Mouse (Mus musculus) layer of hippocampus, postnatal 25 days (tissue): Measurements from ENCODE around the gene Haao. TPM values are rescaled to one million over a fixed set of nuclear protein-coding genes. Genes with fewer than 3 reads are reported as not detected.
"Not testable (repeated sequence)": the region's sequence is repeated elsewhere in the genome, so short reads cannot be mapped to it uniquely, and the experiment has no call there.

Experiments used
- DNase-seq, 2 experiments: peaks; one replicate each; pipeline ENCODE4 v3.0.0; 2022; ENCODE audit warnings: mixed read lengths in 2 of 2, low spot score in 1 of 2; ENCODE audit errors: extremely low spot score in 1 of 2
- total RNA-seq, 2 experiments: library from RNA; stranded (reverse); gene quantifications; 2 replicates each; pipeline ENCODE4 v1.2.3; 2021

Haao gene
- total RNA-seq, 2 experiments from 2014 or later: not detected

DNA sequence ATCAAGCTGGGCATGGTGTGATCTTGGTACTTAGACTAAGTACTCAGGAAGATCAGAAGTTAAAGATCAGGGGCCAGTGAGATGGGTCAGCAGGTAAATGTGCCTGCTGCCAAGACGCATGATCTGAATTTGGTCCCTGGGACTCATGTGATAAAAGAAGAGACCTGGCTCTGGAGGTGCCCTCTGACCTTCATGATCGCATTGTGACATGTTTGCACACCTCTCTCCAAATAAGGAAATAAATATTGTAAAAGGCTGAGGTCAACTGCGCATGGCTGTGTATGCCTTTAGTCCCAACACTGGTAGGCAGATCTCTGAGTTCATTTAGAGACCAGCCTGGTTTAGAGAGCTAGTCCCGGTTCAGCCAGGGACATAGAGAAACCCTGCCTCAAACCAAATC is 22.6 kb upstream of the Haao start:
- no peak for DNase-seq

DNA sequence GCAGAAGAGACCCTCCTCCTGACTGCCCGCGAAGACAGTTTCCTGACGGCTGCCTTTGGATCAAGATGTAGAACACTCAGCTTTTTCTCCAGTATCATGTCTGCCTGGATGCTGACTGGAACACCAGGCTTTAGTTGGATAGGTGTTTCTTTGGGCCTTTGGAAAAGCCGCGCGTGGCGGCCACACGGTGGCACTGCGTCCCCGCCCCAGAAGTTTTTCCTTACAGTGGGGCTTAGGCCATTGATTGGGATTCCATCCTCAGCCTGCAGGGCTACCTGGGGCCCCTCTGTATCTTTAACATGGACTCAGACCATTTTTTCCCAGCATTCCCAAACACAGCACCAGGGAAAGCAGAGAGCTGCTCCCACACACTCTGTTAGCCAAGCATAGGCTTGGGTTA is 18.8 kb upstream of the Haao start:
- DNase-seq: peak in 1 of 2 experiments; percentile 29

DNA sequence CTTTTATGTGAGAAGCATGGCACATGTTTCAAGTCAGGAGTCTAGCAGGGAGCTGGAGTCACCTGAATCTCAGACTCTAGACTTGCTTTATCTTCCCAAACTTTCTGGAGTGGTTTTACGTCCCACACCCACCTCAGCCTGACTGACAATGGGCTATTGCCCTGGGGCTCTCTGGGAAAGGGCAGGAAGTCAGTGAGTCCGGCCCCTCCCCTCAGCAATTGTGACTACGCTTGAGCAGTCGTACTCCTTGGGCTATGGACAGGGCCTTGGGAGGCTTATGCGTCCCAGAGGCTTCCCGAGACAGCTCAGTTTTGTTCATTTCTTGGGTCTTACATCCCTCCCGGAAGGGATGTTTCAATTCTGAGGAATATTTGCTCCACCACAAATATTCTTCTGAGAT is 17.6 kb upstream of the Haao start:
- DNase-seq: no peak

DNA sequence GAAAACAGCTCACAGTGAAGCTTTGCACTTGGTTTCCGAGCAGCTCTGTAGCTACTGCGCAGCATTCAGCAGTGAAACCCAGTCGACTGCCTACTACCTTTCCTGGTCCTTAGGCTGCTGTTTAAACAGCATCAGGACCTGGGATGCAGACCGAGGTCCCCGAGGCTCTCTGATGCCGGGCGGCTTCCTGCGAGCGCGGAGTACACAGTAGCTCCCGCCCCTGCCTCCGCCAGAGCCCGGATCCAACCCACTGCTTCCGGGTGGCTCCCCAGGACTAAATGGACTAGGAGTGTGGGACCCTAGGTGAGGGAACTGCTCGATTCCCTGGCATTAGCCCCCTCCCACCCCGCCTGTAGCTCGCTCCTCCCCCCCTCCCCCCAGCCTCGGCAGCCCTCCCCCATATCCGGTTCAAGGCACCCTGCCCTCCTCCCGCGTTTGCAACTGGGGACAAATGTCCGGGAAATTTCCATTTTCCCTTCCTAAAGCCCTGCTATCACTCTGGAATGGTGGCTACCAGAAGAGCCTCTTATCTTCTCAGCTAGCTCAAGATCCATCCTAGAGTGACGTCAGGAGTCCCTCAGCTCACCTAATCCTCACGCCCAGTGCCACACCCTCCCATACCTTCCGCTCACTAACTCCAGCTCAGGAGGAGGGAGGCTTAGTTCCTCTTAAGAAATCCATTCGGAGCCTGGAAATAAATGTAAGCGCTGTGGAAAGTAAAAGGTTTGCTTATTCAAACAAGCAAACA is 14.5 kb upstream of the Haao start:
- DNase-seq: peak; percentile 56 to 61

DNA sequence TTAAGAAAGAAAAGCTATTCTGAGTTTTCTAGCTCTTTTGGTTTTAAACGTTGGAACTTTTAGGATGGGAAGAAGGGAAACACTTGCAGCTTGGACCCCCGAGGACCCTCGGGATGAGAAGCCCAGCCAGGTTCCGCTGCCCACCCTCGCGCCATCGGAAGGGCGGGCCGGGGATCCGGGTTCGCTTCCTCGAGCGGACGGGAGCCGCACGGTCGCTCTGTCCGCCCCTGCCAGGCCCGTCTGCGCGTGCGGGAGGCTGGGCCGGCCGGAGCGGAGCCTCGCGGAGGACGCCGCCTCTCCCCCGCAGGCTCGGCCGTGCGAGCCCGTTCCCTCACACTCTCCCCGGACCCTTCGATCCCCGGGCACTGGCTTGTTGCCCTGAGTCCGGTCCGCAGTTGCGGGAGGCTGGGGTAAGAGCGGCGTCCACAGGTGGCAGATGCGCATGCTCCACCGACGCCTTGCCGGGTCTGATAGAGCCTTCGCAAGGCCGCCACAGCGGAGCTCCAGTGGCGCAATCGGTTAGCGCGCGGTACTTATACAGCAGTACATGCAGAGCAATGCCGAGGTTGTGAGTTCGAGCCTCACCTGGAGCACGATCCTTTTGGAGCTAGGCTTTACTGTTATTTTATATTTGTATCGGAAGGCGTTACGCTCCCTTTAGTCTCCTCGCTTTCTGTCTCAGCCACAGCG is 13.8 kb upstream of the Haao start:
- peak; percentile 99 to 100 for DNase-seq

DNA sequence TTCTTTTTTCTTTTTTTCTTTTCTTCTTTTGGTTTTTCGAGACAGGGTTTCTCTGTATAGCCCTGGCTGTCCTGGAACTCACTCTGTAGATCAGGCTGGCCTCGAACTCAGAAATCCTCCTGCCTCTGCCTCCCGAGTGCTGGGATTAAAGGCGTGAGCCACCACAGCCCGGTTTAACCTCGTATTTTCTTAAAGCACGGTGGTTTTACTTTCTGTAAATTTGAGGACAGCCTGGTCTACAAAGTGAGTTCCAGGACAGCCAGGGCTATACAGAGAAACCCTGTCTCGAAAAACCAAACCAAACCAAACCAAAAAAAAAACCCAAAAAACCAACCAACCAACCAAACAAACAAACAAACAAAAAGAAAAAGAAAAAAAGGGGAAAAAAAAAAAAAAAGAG is 13.2 kb upstream of the Haao start:
- DNase-seq: not testable (repeated sequence)

DNA sequence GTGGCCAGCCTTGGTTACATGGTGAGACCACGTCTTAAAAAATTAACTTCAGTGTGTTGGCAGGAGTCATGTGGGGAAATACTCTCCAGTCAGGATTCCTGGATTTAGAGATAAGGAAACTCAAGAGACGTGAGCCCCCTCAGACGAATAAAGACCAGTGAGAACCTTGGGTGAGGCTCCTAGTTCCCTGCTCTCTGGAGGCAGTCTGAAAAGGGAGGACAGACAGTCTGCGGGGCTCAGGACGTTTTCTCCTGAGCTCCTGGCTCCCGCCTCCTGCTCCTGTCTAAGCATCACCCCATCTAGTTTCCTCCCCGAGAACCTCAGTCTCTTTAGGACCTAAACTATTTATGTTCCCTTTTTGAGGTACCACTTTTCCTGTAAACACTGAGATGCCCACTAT is 12.5 kb upstream of the Haao start:
- no peak for DNase-seq

DNA sequence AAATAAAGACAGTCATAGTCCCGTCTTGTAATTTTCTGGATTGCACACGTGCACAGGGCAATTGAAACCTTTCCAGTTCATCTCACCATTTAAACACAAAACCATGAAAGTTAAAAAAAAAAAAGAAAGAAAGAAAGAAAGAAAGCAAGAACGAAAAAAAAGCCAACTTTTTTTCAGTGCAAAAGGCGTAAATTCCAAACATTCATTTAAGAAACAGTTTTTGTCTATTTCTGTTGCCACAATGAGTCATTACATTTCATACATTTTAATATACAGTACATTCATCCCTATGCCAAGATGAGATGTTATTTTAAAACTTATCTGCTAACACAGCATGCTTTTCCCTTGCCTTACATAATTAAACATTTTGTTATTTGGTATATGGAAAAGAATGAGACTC is 11.9 kb upstream of the Haao start:
- no peak for DNase-seq

DNA sequence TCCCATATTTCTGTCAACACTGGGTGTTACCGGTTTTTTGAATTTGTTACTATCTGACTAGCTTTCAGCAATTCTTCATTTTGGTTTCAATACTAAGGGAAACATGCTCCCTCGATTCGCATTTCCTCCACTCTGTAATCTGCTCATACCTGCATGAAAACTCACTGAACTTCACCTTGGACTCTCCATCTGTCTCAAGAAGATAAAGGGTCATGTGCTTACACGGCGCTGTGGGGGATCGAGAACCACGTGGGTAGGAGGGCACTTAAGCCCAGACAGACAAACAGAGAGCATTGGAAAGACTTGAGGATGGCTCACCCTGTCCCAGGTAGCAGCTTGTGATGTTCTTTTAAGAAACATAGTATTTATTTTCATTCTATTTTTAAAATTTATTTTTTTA is 10.7 kb upstream of the Haao start:
- no peak for DNase-seq

DNA sequence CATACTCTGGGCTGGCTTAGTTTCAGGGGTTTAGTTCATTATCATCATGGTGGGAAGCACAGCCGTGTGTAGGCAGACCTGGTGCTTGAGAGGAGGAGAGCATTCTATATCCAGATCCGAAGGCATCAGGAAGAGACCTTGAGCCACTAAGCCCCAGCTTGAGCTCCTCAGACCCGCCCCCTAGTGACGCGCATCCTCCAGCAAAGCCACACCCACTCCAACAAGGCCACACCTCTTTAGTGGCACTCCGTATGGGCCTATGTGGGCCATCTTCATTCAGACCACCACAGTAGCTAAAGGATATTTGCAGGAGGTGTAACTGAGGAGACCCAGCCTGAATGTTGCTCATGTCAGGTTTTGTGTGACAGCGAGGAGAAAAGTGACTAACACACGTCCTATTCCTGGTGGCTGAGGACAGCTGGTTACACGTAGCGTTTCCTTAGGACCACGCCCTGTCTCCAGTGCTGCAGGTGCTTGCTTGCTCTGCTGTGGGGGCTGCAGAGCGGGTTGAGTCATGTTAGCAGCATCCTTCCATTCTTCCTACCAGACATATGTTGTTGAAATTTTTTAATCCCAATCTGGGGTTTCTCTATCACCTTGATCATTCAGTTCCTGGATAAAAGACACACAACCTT is 6.6 kb upstream of the Haao start:
- DNase-seq: no peak

DNA sequence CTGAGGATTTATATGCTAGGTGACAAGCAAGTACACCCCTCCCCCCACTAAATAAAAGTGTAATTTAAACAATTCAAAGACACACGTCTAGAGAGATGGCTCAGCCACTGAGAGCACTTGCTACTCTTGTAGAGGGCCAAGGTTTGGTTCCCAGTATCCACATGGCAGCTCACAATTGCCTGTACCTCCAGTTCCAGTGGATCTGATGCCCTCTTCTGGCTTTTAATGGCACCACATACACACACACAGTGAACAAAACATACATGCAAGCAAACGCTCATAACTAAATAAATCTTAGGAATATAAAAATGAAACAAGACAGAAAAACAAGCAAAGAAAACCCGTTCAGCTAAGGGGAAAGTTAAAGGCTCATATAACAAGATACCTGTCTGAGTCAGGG is 6.1 kb upstream of the Haao start:
- no peak for DNase-seq

DNA sequence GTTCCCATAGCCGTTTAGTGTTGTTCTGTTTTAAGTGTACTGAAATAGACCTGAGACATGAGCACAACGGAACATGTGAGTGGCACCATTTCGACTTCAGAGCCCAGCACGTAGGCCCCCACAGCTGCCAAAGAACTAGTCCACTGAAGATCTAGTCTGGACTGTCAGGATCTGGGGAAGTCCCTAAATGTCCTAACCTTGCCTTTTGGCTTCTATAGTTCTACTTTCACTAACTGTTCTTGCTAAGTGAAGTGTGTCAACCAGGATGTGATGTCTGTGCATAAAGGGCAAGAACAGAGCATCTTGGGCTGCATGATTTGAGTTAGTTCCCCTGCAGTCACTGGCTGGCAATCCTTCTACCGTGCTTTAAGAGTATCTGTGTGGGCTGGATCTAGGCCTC is 3.1 kb upstream of the Haao start:
- DNase-seq: no peak

DNA sequence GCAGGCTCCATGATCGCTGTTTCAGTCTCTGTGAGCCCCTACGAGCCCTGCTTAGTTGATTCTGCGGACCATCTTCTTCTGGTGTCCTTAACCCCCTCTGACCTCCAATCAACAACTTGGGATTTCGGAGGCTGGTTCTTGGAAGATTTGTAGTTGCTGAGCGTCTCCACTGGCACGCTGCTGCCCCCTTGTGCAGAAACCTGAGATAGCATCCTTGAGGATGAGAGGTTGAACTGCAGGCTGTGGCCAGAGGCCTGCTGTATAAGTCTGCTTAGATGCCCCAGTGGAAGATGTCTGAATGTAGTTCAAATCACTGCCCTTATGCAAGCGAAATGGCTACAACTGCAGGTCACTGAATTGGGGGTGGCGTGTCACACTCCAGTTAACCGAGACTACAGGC is 2.7 kb upstream of the Haao start:
- DNase-seq: peak; percentile 84 to 99

DNA sequence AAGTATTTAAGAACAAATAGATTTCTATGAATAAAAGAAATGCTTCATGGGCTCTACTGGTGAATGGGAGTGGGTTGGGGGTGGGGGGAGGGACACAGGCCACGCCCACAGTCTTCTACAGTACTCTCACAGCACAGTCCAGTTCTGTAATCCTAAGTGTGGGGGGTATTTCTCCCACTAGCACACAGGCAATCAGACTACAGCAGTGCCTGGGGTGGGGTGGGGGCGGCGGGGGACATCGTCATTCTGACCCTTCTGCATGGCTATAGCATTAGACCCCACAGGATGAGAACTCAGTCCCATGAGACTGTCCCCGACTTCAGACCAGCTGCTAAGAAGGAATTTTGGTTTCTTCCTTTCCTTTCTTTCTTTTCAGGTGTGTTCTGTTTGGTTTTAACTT is 2.0 kb upstream of the Haao start:
- no peak for DNase-seq

DNA sequence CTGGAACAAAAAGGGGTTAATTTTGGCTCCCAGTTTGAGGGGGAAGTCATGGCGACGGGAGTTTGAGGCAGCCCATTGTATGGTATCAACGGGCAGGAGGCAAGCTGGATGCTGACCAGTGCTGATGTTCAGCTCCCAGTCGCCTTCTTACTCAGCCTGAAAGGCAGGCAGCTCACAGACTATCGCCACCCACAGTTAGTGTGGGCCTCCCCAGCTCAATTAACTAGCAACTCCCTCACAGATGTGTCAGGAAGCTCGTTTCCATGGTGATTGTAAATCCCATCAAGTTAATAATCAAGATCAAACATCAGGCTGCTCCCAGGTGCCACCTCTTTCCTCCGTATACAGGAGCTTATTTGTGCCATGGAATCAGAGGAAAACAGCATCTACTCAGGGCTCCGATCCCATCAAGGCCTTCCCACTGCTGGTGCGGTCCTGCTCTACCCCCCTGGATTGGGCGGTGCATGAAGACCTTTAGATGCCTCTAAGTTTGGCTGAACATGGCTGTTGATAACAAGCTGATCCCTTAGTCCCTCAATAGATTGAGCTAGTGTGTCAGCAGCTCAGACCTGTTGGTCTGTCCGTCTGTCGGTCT is 1.4 kb upstream of the Haao start:
- no peak for DNase-seq

DNA sequence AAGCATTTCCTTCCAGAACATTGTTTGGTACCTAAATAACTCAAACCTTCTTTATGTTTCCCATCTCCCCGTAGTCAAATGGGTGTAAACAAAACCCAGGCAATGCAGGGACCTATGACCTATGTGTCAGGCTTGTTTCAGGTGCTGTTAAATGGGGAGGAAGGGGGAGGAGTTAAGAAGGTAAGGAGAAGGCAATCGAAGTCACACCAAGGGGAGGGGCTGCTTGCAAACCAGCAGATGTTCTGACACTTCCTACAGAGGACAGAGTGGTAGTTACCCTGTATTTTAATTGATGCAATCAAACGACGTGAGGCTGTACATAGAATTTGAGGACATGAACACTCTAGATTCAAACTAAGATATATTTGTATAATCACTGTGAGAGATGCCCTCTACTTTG is 719 bp upstream of the Haao start:
- DNase-seq: no peak

DNA sequence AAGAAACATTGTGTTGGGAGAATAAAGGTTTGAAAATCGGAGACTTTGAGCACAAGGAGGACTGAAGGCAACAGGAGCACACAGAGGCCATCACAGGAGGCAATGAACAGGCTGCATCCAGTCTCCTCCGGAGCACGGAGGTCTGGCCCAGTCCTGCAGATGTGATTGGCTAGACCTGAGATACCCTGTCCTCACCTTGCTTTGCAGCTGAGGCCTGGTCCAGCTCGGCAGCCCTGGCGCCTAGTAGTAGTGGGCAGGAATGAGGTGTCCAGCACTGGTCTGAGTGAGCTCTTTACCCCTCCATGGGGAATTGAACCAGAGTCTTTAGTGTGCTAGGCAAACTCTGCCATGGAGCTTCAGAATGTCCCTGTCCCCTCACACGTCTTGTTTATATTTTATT is 663 bp downstream of the Haao start:
- DNase-seq: no peak

DNA sequence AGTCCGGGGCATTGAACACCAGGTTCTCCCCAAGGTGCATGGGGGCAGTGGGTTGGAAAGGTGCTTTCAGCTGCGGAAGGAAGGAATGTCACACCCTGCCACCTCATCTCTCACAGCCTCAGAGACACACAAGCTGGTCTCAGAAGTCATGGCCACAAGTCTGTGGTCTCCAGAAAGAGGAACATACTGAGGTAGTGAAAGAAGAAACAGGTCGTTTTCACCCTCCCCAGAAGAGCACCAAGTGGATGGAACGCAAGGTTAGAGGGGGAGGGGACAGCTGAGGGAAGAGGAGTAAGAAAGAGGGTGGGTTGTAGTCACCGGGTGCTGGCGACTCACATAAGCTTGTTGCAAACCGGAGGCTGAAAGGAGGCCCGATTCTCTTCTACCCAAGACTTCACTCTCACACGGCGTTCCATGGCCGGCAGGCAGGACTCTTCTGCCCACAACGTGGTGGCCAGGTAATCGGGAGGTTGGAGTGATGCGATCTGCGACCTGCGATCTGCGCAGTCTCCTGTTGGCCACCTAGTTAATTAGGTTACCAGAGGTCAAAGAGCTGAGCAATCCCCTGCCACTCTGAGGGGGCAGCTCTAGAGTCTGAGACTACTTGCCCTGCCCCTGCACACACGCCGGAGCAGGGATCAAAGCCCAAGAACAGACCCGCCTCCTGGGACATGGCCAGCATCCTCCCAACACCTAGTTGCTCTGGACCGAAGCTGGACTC is 1.3 kb downstream of the Haao start:
- no peak for DNase-seq

DNA sequence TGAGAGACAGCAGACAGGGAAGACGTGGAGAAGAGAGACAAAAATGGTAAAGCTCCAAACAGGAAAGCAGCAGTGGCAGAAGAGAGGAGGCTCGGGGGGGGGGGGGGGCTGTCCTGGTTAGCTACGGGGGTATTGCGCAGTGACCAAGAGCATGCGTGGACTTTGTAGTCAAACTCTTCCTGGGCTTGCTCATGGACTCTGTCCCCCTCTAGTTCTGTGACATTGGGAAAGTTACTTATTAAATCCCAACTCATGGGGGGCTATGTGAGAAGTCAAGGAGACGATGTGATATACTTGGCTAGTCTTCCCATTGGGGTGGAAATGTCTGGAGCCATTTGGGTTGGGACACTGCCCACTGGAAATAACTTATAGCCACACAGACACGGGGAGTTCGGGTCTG is 2.2 kb downstream of the Haao start:
- no peak for DNase-seq

DNA sequence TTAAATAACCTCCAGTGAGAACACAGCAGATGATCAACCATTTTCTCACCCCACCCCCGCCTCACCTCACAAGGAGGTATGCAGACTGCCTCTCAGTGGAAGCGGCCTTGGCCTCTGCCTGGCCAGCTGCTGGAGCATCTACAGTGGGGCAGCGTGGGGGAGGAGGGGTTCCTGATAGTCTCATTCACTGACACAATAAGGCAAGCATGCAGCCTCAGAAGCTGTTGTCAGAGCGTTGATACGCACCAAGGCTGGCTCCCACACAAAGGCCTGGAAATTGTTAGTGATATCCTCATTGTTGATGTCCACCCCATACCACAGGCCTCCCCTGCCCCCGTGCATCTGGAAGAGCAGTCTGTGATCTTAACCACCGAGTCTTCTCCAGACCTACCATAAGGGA is 4.0 kb downstream of the Haao start:
- no peak for DNase-seq

DNA sequence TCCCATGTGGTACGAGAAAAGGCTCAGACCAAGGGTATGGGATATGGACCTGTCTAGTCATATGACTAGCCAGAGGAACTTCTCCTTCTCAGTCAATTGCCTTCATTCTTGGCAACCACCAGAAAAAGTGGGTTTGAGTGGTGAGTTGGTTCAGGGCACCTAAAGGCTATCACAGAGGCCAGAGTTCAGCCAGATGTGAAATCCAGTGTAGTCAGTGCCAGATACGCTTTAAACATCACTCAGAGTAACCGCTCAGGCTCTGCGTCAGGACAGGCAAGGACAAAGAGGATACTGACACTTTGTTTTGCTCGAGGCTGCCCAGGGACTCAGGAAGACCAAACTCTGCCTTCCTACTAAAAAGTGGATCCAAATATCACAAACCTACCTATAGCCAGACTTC is 6.8 kb downstream of the Haao start:
- no peak for DNase-seq
